Mouse (Mus musculus): Measurements from ENCODE around the gene Commd3.

DNA sequence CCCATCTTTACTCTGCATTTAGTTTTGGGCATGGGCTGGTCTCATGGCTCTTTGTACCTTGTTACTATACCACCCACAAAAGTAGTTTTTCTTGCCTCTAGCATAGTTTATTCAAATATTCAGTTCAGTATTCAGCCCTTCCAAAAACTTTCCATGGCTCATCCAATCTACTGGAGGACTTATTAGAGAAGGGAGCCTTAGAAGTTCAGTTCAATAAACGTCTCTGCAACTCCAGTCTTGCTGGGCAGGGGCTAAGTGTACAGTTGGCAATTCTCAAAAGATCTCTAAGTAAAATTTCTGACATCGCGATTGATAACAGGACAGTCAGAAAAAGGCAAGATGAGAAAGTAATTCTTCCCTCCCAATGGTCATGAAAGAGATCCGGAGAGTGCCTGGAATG lies 8.3 kb downstream of the Commd3 start:
- TF ChIP-seq CTCF (IDR thresholded peaks at IDR 0.05; ENCODE audit: control insufficient read depth, insufficient read depth, insufficient replicate concordance, low read depth, low read length) (no peak), POLR2A (IDR thresholded peaks at IDR 0.05; ENCODE audit: control insufficient read depth, low read depth, low read length) (no peak)
